Mouse (Mus musculus) brain, embryonic 14.5 days (tissue): ENCODE results near the gene Wdfy2.

ENCODE experiments used
- CTCF ChIP-seq: fragments of 200-500 bp; IDR thresholded peaks from 2 replicates; pipeline ENCODE4 v1.5.1; 2012; ENCODE audit warnings: inconsistent platforms, mild to moderate bottlenecking, moderate library complexity, borderline replicate concordance; ENCODE audit not compliant: insufficient read depth, insufficient read length; ENCODE audit errors: extremely low read depth
- POLR2A ChIP-seq: fragments of 200-500 bp; IDR thresholded peaks from 2 replicates; pipeline ENCODE4 v1.6.1; 2012; ENCODE audit warnings: mild to moderate bottlenecking, inconsistent platforms, borderline replicate concordance; ENCODE audit not compliant: poor library complexity, insufficient read depth, insufficient read length, severe bottlenecking; ENCODE audit errors: extremely low read depth

- TF ChIP-seq POLR2A (no peak), CTCF (no peak)
Observed at GRCm38 (mm10) chr14:62991849-62992510, 154.5 kb downstream of the Wdfy2 start.
